Mouse (Mus musculus): ENCODE measurements around the gene Hand2. TPM values are rescaled to one million over a fixed set of nuclear protein-coding genes. Genes with fewer than 3 reads are reported as not detected.
A peak's percentile ranks its signal among the peaks of the same experiment; 100 is the strongest.

Hand2 gene
- polyA plus RNA-seq, 1 experiment from 2014 or later, result not detected

- Histone ChIP-seq H3K27me3 (ENCODE audit: control insufficient read depth, insufficient read depth, low read length) (peaks cover 94% of the 10 kb centered on the region), H3K9ac (no peak overlapping the region), H3K4me3 (replicated peaks; ENCODE audit: low read length) (no peak overlapping the region), H3K36me3 (replicated peaks; ENCODE audit: control insufficient read depth, insufficient read depth) (no peaks in the 10 kb centered on the region), H3K4me2 (replicated peaks) (no peak overlapping the region), H3K27ac (no peak overlapping the region), H3K4me1 (replicated peaks; ENCODE audit: control insufficient read depth, insufficient read depth, low read length) (peaks cover 10% of the 10 kb centered on the region; the same call in 1 of the 2 replicates), H3K9me3 (ENCODE audit: control insufficient read depth, low read length) (no peaks in the 10 kb centered on the region)
- WGBS, result 2% methylated on average over 12 of the region's 12 CpGs
- DNase-seq (ENCODE audit: low spot score) (no peak), ATAC-seq (ENCODE audit: low FRiP score) (no peak)
These were observed 3.3 kb downstream of the Hand2 start for GRCm38 (mm10) chr8:57324091-57324490.

- WGBS, result 2% methylated on average over 5 of the region's 5 CpGs
- ATAC-seq (ENCODE audit: low FRiP score), result no peak
These were observed 3.9 kb downstream of the Hand2 start for GRCm38 (mm10) chr8:57324671-57325070.

GRCm38 (mm10) chr8:57325111-57325891 lies 4.5 kb downstream of the Hand2 start:
- WGBS, result under 1% methylated on average over 21 of the region's 21 CpGs
- Histone ChIP-seq H3K9ac (no peak overlapping the region), H3K27ac (no peak overlapping the region), H3K9me3 (ENCODE audit: control insufficient read depth, low read length) (no peaks in the 10 kb centered on the region), H3K27me3 (ENCODE audit: control insufficient read depth, insufficient read depth, low read length) (peaks cover 94% of the 10 kb centered on the region), H3K4me1 (replicated peaks; ENCODE audit: control insufficient read depth, insufficient read depth, low read length) (peaks cover 10% of the 10 kb centered on the region; the same call in 1 of the 2 replicates), H3K4me3 (replicated peaks; ENCODE audit: low read length) (no peak overlapping the region), H3K4me2 (replicated peaks) (no peak overlapping the region), H3K36me3 (replicated peaks; ENCODE audit: control insufficient read depth, insufficient read depth) (no peaks in the 10 kb centered on the region)
- ATAC-seq (ENCODE audit: low FRiP score), result no peak
- DNase-seq (ENCODE audit: low spot score), result no peak

More at GRCm38 (mm10) chr8:57324671-57325070, 3.9 kb downstream of the Hand2 start:
- H3K4me2 ChIP-seq (replicated peaks), result no peak overlapping the region
- H3K4me3 ChIP-seq (replicated peaks; ENCODE audit: low read length), result no peak overlapping the region
- H3K9ac ChIP-seq, result no peak overlapping the region
- H3K9me3 ChIP-seq (ENCODE audit: control insufficient read depth, low read length), result no peaks in the 10 kb centered on the region
- H3K27me3 ChIP-seq (ENCODE audit: control insufficient read depth, insufficient read depth, low read length), result peaks cover 94% of the 10 kb centered on the region
- H3K36me3 ChIP-seq (replicated peaks; ENCODE audit: control insufficient read depth, insufficient read depth), result no peaks in the 10 kb centered on the region
- peaks cover 10% of the 10 kb centered on the region; the same call in 1 of the 2 replicates for H3K4me1 ChIP-seq (replicated peaks; ENCODE audit: control insufficient read depth, insufficient read depth, low read length)
- DNase-seq (ENCODE audit: low spot score), result no peak
- no peak overlapping the region for H3K27ac ChIP-seq

DNA sequence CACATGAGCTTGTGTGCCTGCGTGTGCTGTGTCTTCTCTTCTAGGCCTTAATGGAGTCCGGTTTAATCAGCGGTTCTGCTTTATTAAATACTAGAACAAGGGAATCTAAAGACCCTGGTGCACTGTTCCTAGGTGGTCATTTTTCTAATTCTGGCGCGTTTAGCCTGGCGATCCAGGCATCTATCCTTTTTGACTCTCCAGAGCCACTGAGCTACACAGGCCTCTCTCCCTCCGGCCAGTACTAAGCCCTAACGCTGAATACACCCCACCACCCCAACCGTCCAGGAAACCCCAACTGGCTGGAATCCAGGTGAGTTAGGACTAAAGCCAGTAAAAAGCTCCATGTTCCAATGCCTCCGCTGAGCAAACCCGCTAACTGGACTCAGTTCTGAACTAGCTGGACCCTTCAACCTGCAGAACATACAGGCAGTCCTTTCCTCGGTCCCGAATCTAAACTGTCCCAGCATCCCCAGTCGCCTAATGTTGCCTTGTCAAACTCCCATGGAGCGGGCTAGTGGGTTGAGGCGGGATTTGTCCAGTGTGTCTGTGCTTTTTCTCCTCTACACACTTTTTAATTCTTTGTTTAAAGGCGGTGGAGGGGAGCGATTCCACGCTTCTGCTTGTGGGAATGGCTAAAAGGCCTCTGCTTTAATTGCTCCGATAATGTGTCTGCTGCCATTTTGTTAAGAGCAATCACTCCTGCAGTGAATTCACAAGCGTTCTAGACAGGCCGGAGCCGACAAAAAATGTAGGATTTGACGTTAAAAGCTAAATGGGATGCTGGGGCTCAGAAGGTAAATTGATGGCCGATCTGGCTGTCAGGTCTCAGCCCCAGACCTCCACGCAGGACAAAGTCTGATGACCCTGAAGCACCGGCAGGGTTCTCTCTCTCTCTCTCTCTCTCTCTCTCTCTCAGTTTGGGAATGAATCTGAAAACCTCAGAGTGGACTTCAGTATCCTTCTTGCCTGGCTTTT lies 5.6 kb downstream of the Hand2 start:
- whole genome bisulfite sequencing, result 4% methylated on average over 27 of the region's 27 CpGs
- Histone ChIP-seq H3K4me1 (replicated peaks; ENCODE audit: control insufficient read depth, insufficient read depth, low read length) (peaks cover 7% of the 10 kb centered on the region; the same call in 1 of the 2 replicates), H3K27me3 (ENCODE audit: control insufficient read depth, insufficient read depth, low read length) (peaks cover 94% of the 10 kb centered on the region), H3K36me3 (replicated peaks; ENCODE audit: control insufficient read depth, insufficient read depth) (no peaks in the 10 kb centered on the region), H3K27ac (no peak overlapping the region), H3K4me3 (replicated peaks; ENCODE audit: low read length) (no peak overlapping the region), H3K4me2 (replicated peaks) (no peak overlapping the region), H3K9ac (no peak overlapping the region), H3K9me3 (ENCODE audit: control insufficient read depth, low read length) (no peaks in the 10 kb centered on the region)
- ATAC-seq (ENCODE audit: low FRiP score) (no peak), DNase-seq (ENCODE audit: low spot score) (no peak)

DNA sequence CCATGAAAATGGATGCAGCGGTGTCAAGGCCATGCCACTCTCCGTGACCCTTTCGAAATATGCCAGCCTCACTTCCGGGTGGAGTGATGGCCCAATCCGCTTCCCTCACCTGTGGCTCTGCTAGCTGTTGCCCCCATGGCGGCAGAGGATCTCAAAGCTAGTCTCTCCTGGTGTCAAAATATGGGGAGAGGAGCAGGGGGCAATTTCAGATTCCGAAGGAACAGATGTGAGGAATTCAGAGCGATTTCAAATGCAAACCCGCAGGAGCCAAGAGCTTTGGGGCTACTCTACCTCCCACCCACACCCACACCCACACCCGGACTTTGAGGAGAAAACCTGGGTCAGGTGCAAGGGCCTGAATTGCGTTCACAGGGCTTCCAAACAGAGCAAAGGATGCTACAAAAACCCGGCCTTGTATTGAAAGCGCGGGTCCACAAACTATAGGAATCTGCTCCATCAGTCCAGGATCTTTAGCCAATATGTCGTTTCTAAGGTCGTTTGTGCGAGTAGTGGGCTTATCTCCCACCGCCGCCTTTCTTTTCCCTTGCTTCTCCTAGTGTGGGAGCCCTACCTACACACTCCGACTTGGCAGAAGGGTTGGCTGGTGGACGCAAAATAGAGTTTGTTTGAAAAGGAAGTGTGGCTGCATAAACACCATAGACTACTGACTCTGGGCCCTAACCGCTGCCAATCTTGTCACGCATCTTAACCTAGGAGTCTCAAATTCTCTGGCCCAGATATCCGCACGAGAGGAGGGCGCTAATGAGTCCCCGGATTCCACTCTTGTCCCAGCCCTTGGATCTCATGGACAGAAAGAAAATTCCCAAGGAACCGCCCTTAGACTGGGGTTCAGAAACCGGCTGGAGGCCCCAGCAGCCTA lies 6.7 kb downstream of the Hand2 start:
- Histone ChIP-seq H3K9ac (no peak overlapping the region), H3K4me2 (replicated peaks) (no peak overlapping the region), H3K27me3 (ENCODE audit: control insufficient read depth, insufficient read depth, low read length) (peaks cover 96% of the 10 kb centered on the region), H3K4me3 (replicated peaks; ENCODE audit: low read length) (no peak overlapping the region), H3K9me3 (ENCODE audit: control insufficient read depth, low read length) (no peaks in the 10 kb centered on the region), H3K27ac (no peak overlapping the region), H3K36me3 (replicated peaks; ENCODE audit: control insufficient read depth, insufficient read depth) (no peaks in the 10 kb centered on the region), H3K4me1 (replicated peaks; ENCODE audit: control insufficient read depth, insufficient read depth, low read length) (no peaks in the 10 kb centered on the region)
- no peak for DNase-seq (ENCODE audit: low spot score)
- 2% methylated on average over 29 of the region's 29 CpGs for WGBS
- no peak for ATAC-seq (ENCODE audit: low FRiP score)

GRCm38 (mm10) chr8:57328161-57328920 lies 7.6 kb downstream of the Hand2 start:
- H3K4me2 ChIP-seq (replicated peaks), result peak overlapping the region; percentile 2; the same call in 1 of the 2 replicates
- H3K4me1 ChIP-seq (replicated peaks; ENCODE audit: control insufficient read depth, insufficient read depth, low read length), result no peaks in the 10 kb centered on the region
- H3K27me3 ChIP-seq (ENCODE audit: control insufficient read depth, insufficient read depth, low read length), result peaks cover 96% of the 10 kb centered on the region
- under 1% methylated on average over 42 of the region's 42 CpGs for WGBS
- H3K27ac ChIP-seq, result no peak overlapping the region
- no peak overlapping the region for H3K9ac ChIP-seq
- DNase-seq (ENCODE audit: low spot score) (no peak), ATAC-seq (ENCODE audit: low FRiP score) (peak; percentile 64)
- no peaks in the 10 kb centered on the region for H3K36me3 ChIP-seq (replicated peaks; ENCODE audit: control insufficient read depth, insufficient read depth)
- no peaks in the 10 kb centered on the region for H3K9me3 ChIP-seq (ENCODE audit: control insufficient read depth, low read length)
- H3K4me3 ChIP-seq (replicated peaks; ENCODE audit: low read length), result no peak overlapping the region

DNA sequence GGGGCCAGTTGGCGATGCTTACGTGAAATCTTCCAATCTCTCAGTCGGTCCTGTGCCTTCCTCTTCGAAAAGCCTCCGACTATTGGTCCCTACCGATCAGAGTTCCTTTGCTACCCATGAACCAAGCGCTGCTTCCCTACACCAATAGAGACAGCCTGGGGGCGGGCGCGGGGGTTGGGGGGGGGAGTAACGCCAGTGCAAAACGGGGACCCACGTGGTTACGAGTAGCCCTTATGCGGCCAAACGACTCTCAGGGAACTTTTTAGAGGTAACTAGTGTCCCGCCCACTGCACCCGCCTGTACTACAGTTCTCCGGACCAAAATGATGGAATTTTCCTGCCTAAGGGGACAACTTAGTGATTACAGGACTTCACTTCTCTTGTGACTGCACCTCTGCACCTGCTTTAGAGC lies 8.2 kb downstream of the Hand2 start:
- H3K4me3 ChIP-seq (replicated peaks; ENCODE audit: low read length), result no peak overlapping the region
- peaks cover 96% of the 10 kb centered on the region for H3K27me3 ChIP-seq (ENCODE audit: control insufficient read depth, insufficient read depth, low read length)
- H3K4me2 ChIP-seq (replicated peaks), result peak overlapping the region; percentile 2; the same call in 1 of the 2 replicates
- H3K9me3 ChIP-seq (ENCODE audit: control insufficient read depth, low read length), result no peaks in the 10 kb centered on the region
- H3K36me3 ChIP-seq (replicated peaks; ENCODE audit: control insufficient read depth, insufficient read depth), result no peaks in the 10 kb centered on the region
- H3K9ac ChIP-seq, result no peak overlapping the region
- no peaks in the 10 kb centered on the region for H3K4me1 ChIP-seq (replicated peaks; ENCODE audit: control insufficient read depth, insufficient read depth, low read length)
- DNase-seq (ENCODE audit: low spot score) (no peak), ATAC-seq (ENCODE audit: low FRiP score) (no peak)
- under 1% methylated on average over 19 of the region's 19 CpGs for WGBS
- H3K27ac ChIP-seq, result no peak overlapping the region

GRCm38 (mm10) chr8:57330106-57330505 lies 9.3 kb downstream of the Hand2 start:
- no peaks in the 10 kb centered on the region for H3K4me1 ChIP-seq (replicated peaks; ENCODE audit: control insufficient read depth, insufficient read depth, low read length)
- no peak for DNase-seq (ENCODE audit: low spot score)
- no peak overlapping the region for H3K4me3 ChIP-seq (replicated peaks; ENCODE audit: low read length)
- no peak overlapping the region for H3K9ac ChIP-seq
- H3K27me3 ChIP-seq (ENCODE audit: control insufficient read depth, insufficient read depth, low read length), result peaks cover 100% of the 10 kb centered on the region
- no peak overlapping the region for H3K27ac ChIP-seq
- ATAC-seq (ENCODE audit: low FRiP score), result no peak
- H3K36me3 ChIP-seq (replicated peaks; ENCODE audit: control insufficient read depth, insufficient read depth), result no peaks in the 10 kb centered on the region
- WGBS, result 10% methylated on average over 2 of the region's 2 CpGs
- H3K4me2 ChIP-seq (replicated peaks), result no peak overlapping the region
- H3K9me3 ChIP-seq (ENCODE audit: control insufficient read depth, low read length), result no peaks in the 10 kb centered on the region

Measured in hindbrain, embryonic 14.5 days (tissue).